Mouse (Mus musculus) midbrain, embryonic 14.5 days (tissue): ENCODE measurements at regions not wholly inside any gene's neighbourhood (a gene's known extent, or its start where the extent isn't known, plus 50 kb on each side); places are given as distances from the start of the nearest gene placed in this dataset.

Experiments used
- ATAC-seq: fragments of 200-750 bp; cut with Nextera tagmentation; 2 replicates; pipeline ENCODE4 v1.8.0; 2017; ENCODE audit warnings: moderate number of reproducible peaks, moderate library complexity; ENCODE audit not compliant: low FRiP score, low TSS enrichment
- DNase-seq: peaks from one replicate; pipeline ENCODE4 v3.0.0-alpha.2; 2015
- H3K27ac ChIP-seq: fragments of 300-500 bp; sonication (generic); replicated peaks from 2 replicates; pipeline ENCODE4 v1.5.1; 2014; ENCODE audit warnings: mild to moderate bottlenecking, low read depth, low read length, moderate library complexity
- H3K27me3 ChIP-seq: fragments of 300-500 bp; sonication (generic); 2 replicates; pipeline ENCODE4 v1.6.1; 2014; ENCODE audit warnings: low read length, control low read depth, mixed read lengths; ENCODE audit not compliant: control insufficient read depth, insufficient read depth
- H3K36me3 ChIP-seq: fragments of 300-500 bp; sonication (generic); 2 replicates; pipeline ENCODE4 v1.6.1; 2014; ENCODE audit warnings: low read length, control low read depth; ENCODE audit not compliant: control insufficient read depth, insufficient read depth
- H3K4me1 ChIP-seq: fragments of 300-500 bp; sonication (generic); 2 replicates; pipeline ENCODE4 v1.6.1; 2014; ENCODE audit warnings: mild to moderate bottlenecking, antibody characterized with exemption, low read length, control low read depth; ENCODE audit not compliant: control insufficient read depth, insufficient read depth
- H3K4me2 ChIP-seq: fragments of 300-500 bp; sonication (generic); 2 replicates; pipeline ENCODE4 v1.6.1; 2014; ENCODE audit warnings: mild to moderate bottlenecking, low read length, moderate library complexity
- H3K4me3 ChIP-seq: fragments of 300-500 bp; sonication (generic); replicated peaks from 2 replicates; pipeline ENCODE4 v1.5.1; 2014; ENCODE audit warnings: low read depth, low read length
- H3K9ac ChIP-seq: fragments of 300-500 bp; sonication (generic); replicated peaks from 2 replicates; pipeline ENCODE4 v1.6.1; 2014; ENCODE audit warnings: mild to moderate bottlenecking, low read length, moderate library complexity
- H3K9me3 ChIP-seq: fragments of 300-500 bp; sonication (generic); 2 replicates; pipeline ENCODE4 v1.6.1; 2016; ENCODE audit warnings: low read length, control low read depth, mixed read lengths; ENCODE audit not compliant: control insufficient read depth
- WGBS: fragments of 180-500 bp; shearing (Covaris S2); extraction: QIAGEN DNeasy Blood & Tissue Kit; methylation state at CpG from one replicate; pipeline ENCODE4 v1.1.7; 2014; 5-methylcytosine and 5-hydroxymethylcytosine counted together

DNA sequence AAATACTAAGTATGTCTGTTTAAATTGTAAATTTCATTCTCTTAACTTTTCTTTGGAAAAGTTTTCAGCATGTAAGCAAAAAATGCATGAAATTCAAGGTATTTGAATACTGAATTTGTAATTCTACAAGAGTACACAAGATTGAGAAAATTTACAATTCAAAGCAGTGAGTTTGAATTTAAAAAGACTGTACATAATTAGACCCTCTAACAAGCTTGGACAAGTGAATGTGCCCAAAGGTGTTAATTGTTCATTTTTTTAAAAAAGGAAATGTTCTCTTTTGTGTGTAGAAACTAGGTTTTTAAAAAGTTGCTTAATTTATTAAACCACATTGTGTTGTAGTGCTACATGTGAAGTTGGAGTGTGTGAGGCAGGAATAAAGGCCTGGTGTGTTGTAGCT is 174.9 kb upstream of the Arhgap24 start:
- H3K27ac ChIP-seq: no peak overlapping the region
- no peaks in the 10 kb centered on the region for H3K27me3 ChIP-seq
- H3K4me1 ChIP-seq: no peaks in the 10 kb centered on the region
- H3K36me3 ChIP-seq: no peaks in the 10 kb centered on the region
- no peak overlapping the region for H3K4me3 ChIP-seq
- H3K4me2 ChIP-seq: no peak overlapping the region
- ATAC-seq (no peak), DNase-seq (no peak)
- H3K9me3 ChIP-seq: no peaks in the 10 kb centered on the region
- no peak overlapping the region for H3K9ac ChIP-seq

DNA sequence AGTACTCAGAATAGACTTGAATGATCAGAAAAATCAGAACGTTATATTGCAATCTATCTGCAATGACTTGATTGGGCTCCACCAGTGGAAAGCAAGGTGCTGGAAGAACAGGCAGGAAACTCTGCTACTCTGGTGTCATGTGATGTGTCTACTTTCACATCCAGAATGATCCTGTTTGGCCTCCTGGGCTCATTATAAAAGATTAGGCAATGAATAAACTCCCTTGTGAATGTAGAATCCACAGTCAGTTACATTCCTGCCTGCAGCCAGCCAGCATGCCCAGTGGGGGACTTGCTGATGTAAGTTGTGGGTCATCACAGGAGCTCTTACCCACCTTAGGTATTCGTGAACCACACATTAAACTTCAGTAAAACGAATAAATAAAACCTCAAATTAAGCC is 174.5 kb upstream of the Arhgap24 start:
- Histone ChIP-seq H3K27ac (no peak overlapping the region), H3K9me3 (no peaks in the 10 kb centered on the region), H3K36me3 (no peaks in the 10 kb centered on the region), H3K4me3 (no peak overlapping the region), H3K4me2 (no peak overlapping the region), H3K9ac (no peak overlapping the region), H3K4me1 (no peaks in the 10 kb centered on the region), H3K27me3 (no peaks in the 10 kb centered on the region)
- ATAC-seq (no peak), DNase-seq (no peak)
- 69% methylated on average over 3 of the region's 3 CpGs for WGBS

DNA sequence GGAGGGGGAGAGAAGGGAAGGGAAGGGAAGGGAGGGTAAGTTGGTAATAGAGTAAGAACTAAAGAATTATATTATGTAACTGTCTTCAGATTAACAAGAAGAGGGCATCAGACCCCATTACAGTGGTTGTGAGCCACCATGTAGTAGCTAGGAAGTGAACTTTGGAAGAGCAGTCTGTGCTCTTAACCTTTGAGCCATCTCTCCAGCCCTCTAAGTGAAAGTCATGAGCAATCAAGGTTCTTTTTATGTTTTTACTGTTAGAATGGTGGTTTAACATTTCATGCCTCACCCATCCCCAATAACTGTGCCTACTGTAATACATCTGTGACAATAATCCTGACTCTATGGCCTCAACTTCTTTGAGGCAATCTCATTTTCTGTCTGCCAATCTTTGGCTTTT is 169.6 kb upstream of the Arhgap24 start:
- DNase-seq: no peak

DNA sequence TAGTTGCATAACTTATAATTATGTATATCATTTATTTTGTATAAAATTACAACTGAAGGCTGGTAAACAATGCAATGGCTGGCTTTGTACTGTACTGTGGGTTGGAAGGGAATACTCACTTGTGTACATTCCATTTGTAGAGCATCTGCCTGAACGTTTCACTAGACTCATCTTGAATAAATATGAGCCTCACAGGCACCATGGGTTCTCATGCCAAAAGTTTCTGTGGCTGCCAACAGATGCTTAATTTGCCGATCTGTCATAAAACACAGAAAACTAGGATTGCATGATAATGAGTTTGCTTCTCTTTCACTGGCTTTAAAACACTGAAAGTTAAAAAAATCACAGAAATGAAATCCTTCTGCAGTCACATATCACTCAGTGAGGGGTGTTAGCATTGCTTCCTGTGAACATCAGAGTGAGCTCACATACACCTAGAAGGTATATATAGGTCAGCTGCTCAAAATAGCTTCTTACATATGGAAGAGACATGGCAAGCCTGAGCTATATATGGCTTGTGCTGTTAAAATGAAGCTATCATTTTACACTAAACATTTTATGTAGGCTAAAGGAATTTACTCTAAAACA is 152.9 kb upstream of the Arhgap24 start:
- Histone ChIP-seq H3K4me3 (no peak overlapping the region), H3K4me1 (no peaks in the 10 kb centered on the region), H3K9me3 (no peaks in the 10 kb centered on the region), H3K27me3 (no peaks in the 10 kb centered on the region), H3K9ac (no peak overlapping the region), H3K27ac (no peak overlapping the region), H3K4me2 (no peak overlapping the region), H3K36me3 (no peaks in the 10 kb centered on the region)
- DNase-seq (peak; percentile 39), ATAC-seq (no peak)
- 62% methylated on average over 2 of the region's 2 CpGs for WGBS

More for the DNA sequence above, 169.6 kb upstream of the Arhgap24 start:
- no peaks in the 10 kb centered on the region for H3K9me3 ChIP-seq
- H3K9ac ChIP-seq: no peak overlapping the region
- H3K27me3 ChIP-seq: no peaks in the 10 kb centered on the region
- H3K27ac ChIP-seq: no peak overlapping the region
- no peak overlapping the region for H3K4me3 ChIP-seq
- no peak overlapping the region for H3K4me2 ChIP-seq
- H3K4me1 ChIP-seq: no peaks in the 10 kb centered on the region
- no peak for ATAC-seq
- H3K36me3 ChIP-seq: no peaks in the 10 kb centered on the region

DNA sequence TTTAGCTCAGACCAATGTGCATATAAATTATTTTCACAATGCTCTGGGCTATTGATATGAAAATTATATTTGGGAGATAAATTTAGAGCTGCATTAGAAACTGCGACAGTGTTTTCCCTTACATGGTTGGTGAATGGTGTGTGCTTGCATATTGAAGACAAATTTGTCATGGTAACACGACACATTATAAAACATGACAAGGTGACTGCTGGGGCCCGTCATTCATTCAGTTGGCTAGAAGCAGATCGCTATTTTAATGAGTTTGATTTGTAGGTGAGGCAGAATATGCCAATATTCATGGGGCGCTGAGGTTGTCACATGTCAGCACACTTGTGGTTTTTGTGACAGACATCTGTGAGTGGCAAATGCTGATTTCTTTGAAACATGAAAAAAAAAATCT is 147.3 kb upstream of the Arhgap24 start:
- Histone ChIP-seq H3K36me3 (no peaks in the 10 kb centered on the region), H3K9ac (no peak overlapping the region), H3K4me2 (no peak overlapping the region), H3K27ac (peak overlapping the region; percentile 68; the same call in 1 of the 2 replicates), H3K4me3 (no peak overlapping the region), H3K4me1 (peaks cover 12% of the 10 kb centered on the region; the same call in 1 of the 2 replicates), H3K27me3 (no peaks in the 10 kb centered on the region), H3K9me3 (no peaks in the 10 kb centered on the region)
- 30% methylated on average over 5 of the region's 5 CpGs for WGBS
- DNase-seq: peak; percentile 40
- ATAC-seq: no peak

DNA sequence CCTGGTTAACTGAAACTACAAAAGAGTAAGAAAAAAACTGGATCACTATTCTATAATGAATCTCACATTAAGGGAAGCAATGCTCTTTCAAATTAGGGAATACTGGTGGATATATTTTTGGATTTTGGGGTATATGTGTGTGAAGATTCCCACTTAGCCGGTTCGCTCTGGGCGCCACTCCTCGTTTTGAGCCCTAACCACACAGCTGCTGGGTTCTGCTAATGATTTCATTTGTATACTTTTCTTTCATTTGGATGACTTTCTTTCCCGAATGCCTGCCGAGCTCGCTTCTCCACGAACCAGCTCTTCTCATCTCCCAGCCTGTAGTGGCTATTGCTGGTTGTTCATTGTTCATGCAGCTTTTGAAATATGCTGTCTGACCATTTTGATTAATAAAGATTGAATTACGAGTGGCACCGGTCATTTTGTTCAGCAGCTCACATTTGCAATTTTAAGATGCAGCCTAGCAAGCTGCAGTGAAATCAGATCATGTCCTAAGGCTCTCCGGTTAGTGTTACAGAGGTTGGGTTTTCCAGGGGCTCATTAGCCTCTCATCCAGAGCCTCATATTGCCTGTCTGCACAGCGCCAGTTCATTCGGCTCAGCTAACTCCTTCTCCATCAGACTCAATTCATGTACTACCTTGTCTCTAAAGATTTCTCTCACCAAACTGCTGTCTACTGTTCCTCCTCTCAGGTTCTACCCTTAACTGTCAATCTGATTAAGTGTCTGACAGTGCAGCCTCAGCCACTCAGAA is 146.6 kb upstream of the Arhgap24 start:
- no peaks in the 10 kb centered on the region for H3K27me3 ChIP-seq
- ATAC-seq (no peak), DNase-seq (peak; percentile 56)
- 0 out of 2 replicates have a peak overlapping the region, but pooled peaks have one; percentile 16 for H3K9ac ChIP-seq
- peak overlapping the region; percentile 28; the same call in 1 of the 2 replicates for H3K4me2 ChIP-seq
- H3K36me3 ChIP-seq: no peaks in the 10 kb centered on the region
- H3K4me1 ChIP-seq: peaks cover 12% of the 10 kb centered on the region; the same call in 1 of the 2 replicates
- H3K9me3 ChIP-seq: no peaks in the 10 kb centered on the region
- WGBS: 51% methylated on average over 13 of the region's 13 CpGs
- peak overlapping the region; percentile 68 for H3K27ac ChIP-seq
- H3K4me3 ChIP-seq: no peak overlapping the region

DNA sequence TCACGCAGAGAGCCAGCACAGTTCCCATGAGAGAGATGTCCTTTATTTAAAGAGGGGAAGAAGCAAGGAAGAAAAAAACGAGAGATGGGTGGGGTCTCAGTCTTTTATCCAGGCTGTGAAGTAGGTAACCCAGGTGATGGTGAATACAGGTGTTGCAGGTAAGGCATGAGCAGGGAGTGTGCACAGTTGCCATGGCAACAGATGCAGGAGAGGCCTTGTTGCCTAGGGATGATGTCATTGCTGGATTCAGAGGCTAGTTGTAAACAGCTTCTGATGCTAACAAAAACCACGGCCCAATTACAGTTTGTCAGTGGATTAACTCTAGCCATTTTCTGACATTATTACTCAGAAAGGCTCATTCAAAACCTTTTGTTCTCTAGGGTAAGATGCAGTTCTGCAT is 114.7 kb upstream of the Arhgap24 start:
- H3K9ac ChIP-seq: no peak overlapping the region
- DNase-seq: peak; percentile 59
- no peaks in the 10 kb centered on the region for H3K36me3 ChIP-seq
- no peaks in the 10 kb centered on the region for H3K9me3 ChIP-seq
- no peak overlapping the region for H3K27ac ChIP-seq
- H3K4me3 ChIP-seq: no peak overlapping the region
- no peaks in the 10 kb centered on the region for H3K27me3 ChIP-seq
- H3K4me1 ChIP-seq: no peaks in the 10 kb centered on the region
- no peak overlapping the region for H3K4me2 ChIP-seq
- 71% methylated on average over 3 of the region's 3 CpGs for WGBS
- no peak for ATAC-seq

DNA sequence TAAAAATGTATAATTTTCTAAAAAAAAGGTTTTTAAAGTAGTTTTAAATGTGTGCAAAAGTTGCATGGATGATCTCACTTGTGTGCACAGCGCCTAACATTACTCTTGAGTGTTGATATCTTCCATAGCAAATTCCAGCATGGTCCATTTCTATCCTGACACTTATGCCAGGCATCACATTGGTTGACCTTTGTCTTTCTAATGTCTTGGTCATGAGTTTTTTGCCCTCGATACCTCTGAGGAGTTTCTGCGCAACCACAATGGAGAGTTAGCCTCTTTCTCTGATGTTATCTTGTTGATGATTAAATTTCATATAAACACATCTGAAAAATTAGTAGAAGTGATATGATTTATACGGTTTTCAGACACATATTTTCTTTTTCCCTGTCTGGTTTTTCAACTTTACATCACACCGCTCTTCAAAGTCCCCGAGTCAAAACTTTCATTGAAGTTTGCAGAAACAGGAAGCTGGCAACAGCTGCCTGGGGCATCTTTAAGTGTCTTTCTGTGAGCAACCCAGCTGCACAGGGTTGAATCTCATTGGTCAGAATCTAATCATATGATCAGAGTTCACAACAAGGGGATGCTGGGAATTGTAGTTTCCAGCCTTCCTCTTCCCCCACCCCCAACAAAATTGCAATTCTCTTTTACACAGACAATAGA is 107.8 kb upstream of the Arhgap24 start:
- Histone ChIP-seq H3K9me3 (no peaks in the 10 kb centered on the region), H3K27ac (no peak overlapping the region), H3K4me3 (no peak overlapping the region), H3K36me3 (no peaks in the 10 kb centered on the region), H3K4me2 (no peak overlapping the region), H3K27me3 (no peaks in the 10 kb centered on the region), H3K4me1 (0 out of 2 replicates have a peak, but pooled peaks cover 5% of the 10 kb centered on the region), H3K9ac (no peak overlapping the region)
- peak; percentile 88 for ATAC-seq
- WGBS: 77% methylated on average over 6 of the region's 6 CpGs
- DNase-seq: peak; percentile 85
